Mouse (Mus musculus) spleen, adult 2 months (tissue): ENCODE data around the gene Krt6a.

ENCODE experiments used
- CTCF ChIP-seq: fragments of 200-500 bp; IDR thresholded peaks from 2 replicates; pipeline ENCODE4 v1.5.1; 2011; ENCODE audit warnings: mild to moderate bottlenecking, inconsistent platforms; ENCODE audit not compliant: insufficient read depth, insufficient read length, insufficient replicate concordance; ENCODE audit errors: extremely low read depth
- POLR2A ChIP-seq: fragments of 200-500 bp; IDR thresholded peaks from 2 replicates; pipeline ENCODE4 v1.6.1; 2011; ENCODE audit warnings: low read depth, low read length, inconsistent platforms

GRCm38 (mm10) chr15:101688161-101688560, 5.9 kb downstream of the Krt6a start:
- TF ChIP-seq CTCF, result no peak
- TF ChIP-seq POLR2A, result no peak
